Mouse (Mus musculus): ENCODE measurements at regions not wholly inside any gene's neighbourhood (a gene's known extent, or its start where the extent isn't known, plus 50 kb on each side); places are given as distances from the start of the nearest gene placed in this dataset.
"Not testable (repeated sequence)": the region's sequence is repeated elsewhere in the genome, so short reads cannot be mapped to it uniquely, and the experiment has no call there.

DNA sequence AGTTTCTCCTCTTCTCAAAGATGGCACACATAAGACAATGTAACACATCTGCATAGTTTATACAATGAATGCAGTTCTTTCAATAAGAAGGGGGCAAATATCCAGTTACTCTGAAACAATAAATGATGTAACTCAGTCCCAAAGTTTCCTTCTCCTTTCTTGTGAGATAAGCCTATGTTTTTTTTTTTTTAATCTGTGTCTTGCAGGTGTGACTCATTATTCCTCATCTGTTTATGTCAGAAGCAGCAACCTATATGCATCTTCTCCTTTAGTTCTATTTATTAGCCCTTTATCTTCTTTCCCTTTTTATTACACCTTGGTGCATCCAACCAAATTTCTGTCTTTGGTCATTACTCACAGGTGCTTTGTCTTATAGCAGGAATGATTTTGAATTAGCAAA is 523.2 kb upstream of the Pot1a start:
- Histone ChIP-seq H3K27me3 (ENCODE audit: insufficient read depth, low read length) (no peaks in the 10 kb centered on the region), H3K9ac (replicated peaks; ENCODE audit: low read length, poor library complexity, severe bottlenecking) (no peak overlapping the region), H3K4me3 (ENCODE audit: low read depth, low read length) (no peak overlapping the region), H3K4me2 (ENCODE audit: low read depth, low read length, poor library complexity, severe bottlenecking) (no peak overlapping the region), H3K27ac (ENCODE audit: low read depth, low read length) (no peak overlapping the region), H3K4me1 (ENCODE audit: insufficient read depth, low read length) (no peaks in the 10 kb centered on the region), H3K9me3 (ENCODE audit: low read length) (no peaks in the 10 kb centered on the region), H3K36me3 (ENCODE audit: insufficient read depth, low read length) (no peaks in the 10 kb centered on the region)
- ATAC-seq (ENCODE audit: low FRiP score), result no peak
- DNase-seq (ENCODE audit: low spot score), result no peak
- TF ChIP-seq CTCF (IDR thresholded peaks at IDR 0.05), result no peak

DNA sequence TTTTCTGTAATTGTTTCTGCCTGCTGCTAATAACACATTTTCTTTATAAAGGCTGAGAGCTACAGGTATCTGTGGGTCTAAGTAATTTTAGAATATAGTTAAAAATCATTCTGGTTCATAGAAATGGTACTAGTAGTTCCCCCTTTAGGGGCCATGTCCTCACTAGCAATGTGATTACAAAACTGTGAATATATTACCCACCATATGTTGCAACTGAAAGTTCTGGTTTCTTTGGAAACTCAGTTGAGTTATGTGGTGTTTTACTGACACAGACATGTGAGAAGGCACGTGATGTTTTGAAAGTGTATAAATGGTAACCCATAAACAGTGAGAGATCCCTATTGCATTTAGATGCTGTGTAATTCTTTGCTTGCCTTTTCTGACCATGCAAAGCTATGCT is 495.1 kb upstream of the Pot1a start:
- DNase-seq (ENCODE audit: low spot score), result no peak
- Histone ChIP-seq H3K4me3 (ENCODE audit: low read depth, low read length) (no peak overlapping the region), H3K9me3 (ENCODE audit: low read length) (no peaks in the 10 kb centered on the region), H3K4me2 (ENCODE audit: low read depth, low read length, poor library complexity, severe bottlenecking) (no peak overlapping the region), H3K4me1 (ENCODE audit: insufficient read depth, low read length) (no peaks in the 10 kb centered on the region), H3K27me3 (ENCODE audit: insufficient read depth, low read length) (no peaks in the 10 kb centered on the region), H3K27ac (ENCODE audit: low read depth, low read length) (no peak overlapping the region), H3K36me3 (ENCODE audit: insufficient read depth, low read length) (no peaks in the 10 kb centered on the region), H3K9ac (replicated peaks; ENCODE audit: low read length, poor library complexity, severe bottlenecking) (no peak overlapping the region)
- ATAC-seq (ENCODE audit: low FRiP score), result no peak
- TF ChIP-seq CTCF (IDR thresholded peaks at IDR 0.05), result no peak
- WGBS, result 76% methylated on average over 1 of the region's 1 CpGs

- not testable (repeated sequence) for ATAC-seq (ENCODE audit: low FRiP score); H3K36me3 ChIP-seq (ENCODE audit: insufficient read depth, low read length)
- 58% methylated on average over 2 of the region's 2 CpGs for WGBS
Observed at GRCm38 (mm10) chr6:26301564-26301963, 492.5 kb upstream of the Pot1a start.

DNA sequence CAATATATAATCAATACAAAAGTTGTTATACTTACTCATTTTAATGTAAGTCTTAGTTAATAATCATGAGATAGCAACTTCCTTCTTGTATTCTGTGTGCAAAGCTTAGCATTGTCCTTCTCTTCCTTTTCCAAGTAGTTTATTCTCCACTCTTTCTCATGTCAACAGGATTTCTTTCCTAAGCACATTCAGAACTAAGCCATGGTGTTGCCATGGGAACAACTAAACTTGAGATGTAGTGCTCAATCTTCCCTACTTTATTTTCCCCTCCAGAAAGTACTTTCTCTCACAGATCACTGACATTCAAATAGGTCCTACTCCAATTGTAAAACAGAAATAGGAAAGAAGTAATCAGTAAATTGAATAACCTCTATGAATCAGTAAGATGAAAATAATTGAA is 490.2 kb upstream of the Pot1a start:
- Histone ChIP-seq H3K9ac (replicated peaks; ENCODE audit: low read length, poor library complexity, severe bottlenecking) (no peak overlapping the region), H3K27me3 (ENCODE audit: insufficient read depth, low read length) (no peaks in the 10 kb centered on the region), H3K9me3 (ENCODE audit: low read length) (no peaks in the 10 kb centered on the region), H3K36me3 (ENCODE audit: insufficient read depth, low read length) (no peaks in the 10 kb centered on the region), H3K27ac (ENCODE audit: low read depth, low read length) (no peak overlapping the region), H3K4me2 (ENCODE audit: low read depth, low read length, poor library complexity, severe bottlenecking) (no peak overlapping the region), H3K4me1 (ENCODE audit: insufficient read depth, low read length) (no peaks in the 10 kb centered on the region), H3K4me3 (ENCODE audit: low read depth, low read length) (no peak overlapping the region)
- peak; percentile 10 for DNase-seq (ENCODE audit: low spot score)
- ATAC-seq (ENCODE audit: low FRiP score), result 0 out of 2 replicates have a peak, but pooled peaks have one; percentile 20
- no peak for TF ChIP-seq CTCF (IDR thresholded peaks at IDR 0.05)

More at GRCm38 (mm10) chr6:26301564-26301963, 492.5 kb upstream of the Pot1a start:
- H3K27ac ChIP-seq (ENCODE audit: low read depth, low read length); H3K4me2 ChIP-seq (ENCODE audit: low read depth, low read length, poor library complexity, severe bottlenecking); H3K27me3 ChIP-seq (ENCODE audit: insufficient read depth, low read length); H3K9me3 ChIP-seq (ENCODE audit: low read length); H3K9ac ChIP-seq (replicated peaks; ENCODE audit: low read length, poor library complexity, severe bottlenecking); DNase-seq (ENCODE audit: low spot score); H3K4me3 ChIP-seq (ENCODE audit: low read depth, low read length); H3K4me1 ChIP-seq (ENCODE audit: insufficient read depth, low read length): not testable (repeated sequence)
- TF ChIP-seq CTCF (IDR thresholded peaks at IDR 0.05), result peak; percentile 10; the same call in 1 of the 2 replicates

DNA sequence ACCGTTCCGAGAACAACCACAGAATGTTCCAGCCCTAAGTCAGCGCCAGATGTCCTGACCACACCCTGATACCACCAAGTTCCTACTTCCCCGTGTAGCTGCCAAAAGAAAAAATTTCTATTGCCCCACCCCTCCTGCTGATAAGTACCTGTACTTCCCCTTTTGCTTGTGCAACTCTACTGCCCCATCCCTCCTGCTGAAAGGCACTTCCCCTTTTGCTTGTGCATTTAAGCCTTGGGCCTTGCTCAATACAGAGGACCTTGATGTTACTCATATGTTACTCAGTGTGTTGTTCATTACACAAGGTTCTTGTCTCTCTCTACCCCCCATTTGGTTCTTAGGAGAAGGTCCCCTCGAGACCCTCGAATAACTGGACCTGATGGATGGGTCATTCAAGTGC is 488.4 kb upstream of the Pot1a start:
- ATAC-seq (ENCODE audit: low FRiP score); DNase-seq (ENCODE audit: low spot score); H3K9me3 ChIP-seq (ENCODE audit: low read length); H3K4me2 ChIP-seq (ENCODE audit: low read depth, low read length, poor library complexity, severe bottlenecking); H3K27ac ChIP-seq (ENCODE audit: low read depth, low read length); H3K4me1 ChIP-seq (ENCODE audit: insufficient read depth, low read length); H3K36me3 ChIP-seq (ENCODE audit: insufficient read depth, low read length); H3K27me3 ChIP-seq (ENCODE audit: insufficient read depth, low read length); H3K4me3 ChIP-seq (ENCODE audit: low read depth, low read length); H3K9ac ChIP-seq (replicated peaks; ENCODE audit: low read length, poor library complexity, severe bottlenecking): not testable (repeated sequence)
- WGBS, result 94% methylated on average over 6 of the region's 6 CpGs

DNA sequence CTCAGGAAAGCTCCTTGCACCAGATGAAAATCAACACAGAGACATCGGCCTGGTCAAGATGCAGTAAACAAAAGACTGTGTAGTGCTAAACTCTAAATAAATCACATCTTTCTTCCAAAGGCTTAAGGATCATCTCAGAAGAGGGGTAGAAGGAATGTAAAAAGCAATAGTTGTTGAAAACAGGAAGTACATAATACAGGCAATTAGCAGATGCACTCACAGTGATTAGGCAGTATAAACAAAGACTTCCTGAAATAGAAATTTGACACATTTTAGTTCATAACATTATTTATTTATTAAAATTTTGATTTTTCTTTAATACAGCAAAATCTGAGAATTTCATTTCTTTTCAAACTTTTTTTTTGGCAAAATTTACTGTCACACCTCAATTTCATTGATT is 478.9 kb upstream of the Pot1a start:
- Histone ChIP-seq H3K9ac (replicated peaks; ENCODE audit: low read length, poor library complexity, severe bottlenecking) (no peak overlapping the region), H3K4me3 (ENCODE audit: low read depth, low read length) (no peak overlapping the region), H3K9me3 (ENCODE audit: low read length) (no peaks in the 10 kb centered on the region), H3K27ac (ENCODE audit: low read depth, low read length) (no peak overlapping the region), H3K4me2 (ENCODE audit: low read depth, low read length, poor library complexity, severe bottlenecking) (no peak overlapping the region), H3K4me1 (ENCODE audit: insufficient read depth, low read length) (no peaks in the 10 kb centered on the region), H3K27me3 (ENCODE audit: insufficient read depth, low read length) (no peaks in the 10 kb centered on the region), H3K36me3 (ENCODE audit: insufficient read depth, low read length) (no peaks in the 10 kb centered on the region)
- 89% methylated on average over 1 of the region's 1 CpGs for WGBS
- DNase-seq (ENCODE audit: low spot score), result no peak
- TF ChIP-seq CTCF (IDR thresholded peaks at IDR 0.05), result no peak
- no peak for ATAC-seq (ENCODE audit: low FRiP score)

Data from midbrain, postnatal 0 days (tissue).